Mouse (Mus musculus) forebrain, embryonic 16.5 days (tissue): ENCODE results near the gene Slc29a2. TPM values are rescaled to one million over a fixed set of nuclear protein-coding genes. Genes with fewer than 3 reads are reported as not detected.
"Not testable (repeated sequence)": the region's sequence is repeated elsewhere in the genome, so short reads cannot be mapped to it uniquely, and the experiment has no call there.

Source experiments
- ATAC-seq: fragments of 200-750 bp; cut with Nextera tagmentation; 2 replicates; pipeline ENCODE4 v1.8.0; 2017; ENCODE audit warnings: mild to moderate bottlenecking, moderate library complexity
- H3K27ac ChIP-seq: fragments of 300-500 bp; sonication (generic); 2 replicates; pipeline ENCODE4 v1.5.1; 2014; ENCODE audit warnings: low read length, control low read depth
- H3K27me3 ChIP-seq: fragments of 300-500 bp; sonication (generic); replicated peaks from 2 replicates; pipeline ENCODE4 v1.6.1; 2014; ENCODE audit warnings: low read length; ENCODE audit not compliant: control insufficient read depth, insufficient read depth
- H3K36me3 ChIP-seq: fragments of 300-500 bp; sonication (generic); 2 replicates; pipeline ENCODE4 v1.6.1; 2014; ENCODE audit not compliant: control insufficient read depth, insufficient read depth
- H3K4me1 ChIP-seq: fragments of 300-500 bp; sonication (generic); replicated peaks from 2 replicates; pipeline ENCODE4 v1.6.1; 2014; ENCODE audit warnings: low read length; ENCODE audit not compliant: control insufficient read depth, insufficient read depth
- H3K4me2 ChIP-seq: fragments of 300-500 bp; sonication (generic); 2 replicates; pipeline ENCODE4 v1.6.1; 2014; ENCODE audit warnings: mild to moderate bottlenecking, low read length, control low read depth
- H3K4me3 ChIP-seq: fragments of 300-500 bp; sonication (generic); replicated peaks from 2 replicates; pipeline ENCODE4 v1.5.1; 2014; ENCODE audit warnings: mild to moderate bottlenecking, low read length, control low read depth
- H3K9ac ChIP-seq: fragments of 300-500 bp; sonication (generic); replicated peaks from 2 replicates; pipeline ENCODE4 v1.6.1; 2014; ENCODE audit warnings: low read depth, low read length, control low read depth
- H3K9me3 ChIP-seq: fragments of 300-500 bp; sonication (generic); 2 replicates; pipeline ENCODE4 v1.6.1; 2016; ENCODE audit warnings: low read length; ENCODE audit not compliant: control insufficient read depth
- WGBS: fragments of 180-500 bp; shearing (Covaris S2); extraction: QIAGEN DNeasy Blood & Tissue Kit; methylation state at CpG from one replicate; pipeline ENCODE4 v1.1.7; 2014; 5-methylcytosine and 5-hydroxymethylcytosine counted together
- polyA plus RNA-seq: library from polyadenylated mRNA; unstranded; fragments of >200 nt; fragmentation: Nextera tagmentation; extraction: Ambion mirVana; gene quantifications from 2 replicates; pipeline ENCODE4 v1.2.1, GENCODE M21; 2015

The Slc29a2 gene
- polyA plus RNA-seq, 1 experiment from 2014 or later: 13.4 TPM

DNA sequence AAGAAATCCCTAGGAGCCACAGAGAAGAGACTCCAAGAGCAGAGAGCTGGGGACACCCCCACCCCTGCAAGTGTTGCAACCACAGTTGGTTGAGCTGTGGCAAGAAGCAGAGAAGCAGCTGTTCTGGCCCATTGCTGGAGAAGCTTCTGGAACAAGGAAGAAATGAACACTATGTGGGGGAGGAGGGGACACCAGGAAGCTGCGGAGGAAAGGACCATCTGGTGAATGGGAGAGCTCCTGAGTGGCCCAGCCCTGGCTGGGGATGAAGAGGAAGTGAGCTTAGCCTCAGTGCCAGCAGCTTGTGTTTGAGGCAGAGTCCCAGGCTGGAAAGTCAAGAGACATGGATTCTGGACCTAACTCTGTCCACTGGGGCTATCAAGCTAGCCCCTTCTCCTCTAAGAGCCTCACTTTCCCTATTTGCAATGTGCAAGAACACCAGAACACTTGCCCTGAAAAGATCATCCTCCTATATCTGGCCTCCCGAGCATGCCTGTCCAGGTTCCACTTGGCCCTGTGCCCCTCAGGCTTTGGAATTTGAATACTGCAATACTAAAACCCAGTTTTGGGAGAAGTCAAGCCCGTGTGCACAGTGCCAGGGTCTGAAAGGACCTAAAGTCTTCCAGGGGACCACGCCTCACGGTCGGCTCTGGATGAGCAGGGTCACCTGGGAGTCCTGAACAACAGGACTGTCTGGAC, 24.1 kb upstream of the Slc29a2 start:
- no peak overlapping the region for H3K4me2 ChIP-seq
- no peak for ATAC-seq
- no peak overlapping the region for H3K4me3 ChIP-seq
- H3K9me3 ChIP-seq: no peaks in the 10 kb centered on the region
- H3K27ac ChIP-seq: no peak overlapping the region
- 72% methylated on average over 6 of the region's 6 CpGs for WGBS
- peaks cover 14% of the 10 kb centered on the region for H3K4me1 ChIP-seq
- H3K9ac ChIP-seq: no peak overlapping the region
- H3K27me3 ChIP-seq: no peaks in the 10 kb centered on the region
- H3K36me3 ChIP-seq: no peaks in the 10 kb centered on the region

DNA sequence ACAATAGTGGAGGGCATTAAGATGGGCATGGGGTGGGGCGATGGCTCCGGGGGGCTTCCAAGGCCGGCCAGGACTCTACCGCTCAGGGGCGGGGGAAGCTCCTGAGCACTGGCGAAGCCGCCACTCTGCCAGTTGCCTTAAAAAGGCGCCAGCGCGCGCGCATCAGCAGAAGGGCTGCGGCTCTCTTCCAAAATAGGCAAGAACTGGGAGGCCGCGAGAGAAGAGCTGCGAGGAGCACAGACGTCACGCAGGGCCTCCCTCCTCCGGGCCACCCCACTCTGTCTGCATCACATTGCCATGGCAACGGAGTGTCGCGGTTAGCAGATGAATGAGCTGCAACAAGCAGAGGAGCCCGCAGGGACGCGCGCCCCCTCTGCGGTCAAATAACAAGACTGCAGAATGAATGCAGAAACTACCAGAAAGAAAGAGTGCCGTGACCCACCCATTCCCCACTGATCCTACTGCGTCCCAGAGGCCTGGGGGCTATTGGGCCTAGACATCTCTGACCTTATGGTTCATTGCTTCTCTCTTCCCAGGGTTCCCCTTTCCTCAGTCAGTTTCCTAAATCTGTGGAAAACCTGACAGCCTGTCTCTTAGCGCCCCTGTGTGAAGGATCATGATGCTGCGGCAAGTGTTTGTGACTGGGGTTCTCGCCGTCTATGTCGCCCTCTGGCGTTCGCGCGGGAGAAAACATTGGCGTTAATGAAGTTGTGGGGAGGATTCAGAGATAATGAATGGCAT, 21.8 kb upstream of the Slc29a2 start:
- H3K4me1 ChIP-seq: peaks cover 14% of the 10 kb centered on the region
- H3K27ac ChIP-seq: peak overlapping the region; percentile 92
- H3K9ac ChIP-seq: peak overlapping the region; percentile 57
- peak; percentile 99 for ATAC-seq
- WGBS: under 1% methylated on average over 39 of the region's 39 CpGs
- H3K9me3 ChIP-seq: no peaks in the 10 kb centered on the region
- peak overlapping the region; percentile 69 for H3K4me2 ChIP-seq
- no peaks in the 10 kb centered on the region for H3K36me3 ChIP-seq
- no peaks in the 10 kb centered on the region for H3K27me3 ChIP-seq
- peak overlapping the region; percentile 41 for H3K4me3 ChIP-seq

DNA sequence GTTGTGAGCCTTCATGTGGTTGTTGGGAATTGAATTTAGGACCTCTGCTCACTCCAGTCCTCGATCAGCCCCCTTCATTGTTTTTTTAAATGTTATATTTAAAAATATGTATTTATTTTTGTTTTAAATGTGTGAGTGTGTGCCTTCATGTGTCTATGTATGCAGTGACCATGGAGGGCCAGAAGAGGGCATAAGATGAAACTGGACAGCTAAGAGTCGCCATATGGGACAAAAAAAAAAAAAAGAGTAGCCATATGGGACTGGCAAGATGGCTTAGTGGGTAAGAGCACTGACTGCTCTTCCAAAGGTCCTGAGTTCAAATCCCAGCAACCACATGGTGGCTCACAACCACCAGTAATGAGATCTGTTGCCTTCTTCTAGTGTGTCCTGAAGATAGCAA, 20.0 kb upstream of the Slc29a2 start:
- H3K36me3 ChIP-seq, H3K27me3 ChIP-seq, H3K4me3 ChIP-seq, ATAC-seq, H3K9ac ChIP-seq, H3K9me3 ChIP-seq, H3K4me2 ChIP-seq, H3K27ac ChIP-seq: not testable (repeated sequence)
- peaks cover 14% of the 10 kb centered on the region for H3K4me1 ChIP-seq
- WGBS: 64% methylated on average over 2 of the region's 2 CpGs

DNA sequence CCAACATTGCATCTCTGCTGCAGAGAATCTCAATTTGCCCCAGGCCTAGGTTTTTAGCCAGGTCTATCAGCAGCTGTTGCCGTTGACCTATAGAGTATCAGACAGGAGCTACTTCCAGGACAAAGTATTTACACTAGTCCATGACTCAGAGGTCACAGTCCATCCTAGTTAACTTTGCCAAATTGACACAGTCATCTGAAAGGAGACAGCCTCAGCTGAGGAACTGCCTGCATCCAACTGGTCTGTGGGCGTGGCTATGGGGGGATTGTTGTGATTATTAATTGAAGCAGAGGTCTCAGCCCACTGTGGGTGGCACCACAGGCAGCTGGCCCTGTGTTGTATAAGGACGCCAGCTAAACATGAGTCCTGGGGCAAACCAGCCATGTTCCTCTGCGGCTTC, 18.7 kb upstream of the Slc29a2 start:
- Histone ChIP-seq H3K9me3 (no peaks in the 10 kb centered on the region), H3K36me3 (no peaks in the 10 kb centered on the region), H3K4me3 (no peak overlapping the region), H3K9ac (no peak overlapping the region), H3K27ac (no peak overlapping the region), H3K4me2 (no peak overlapping the region), H3K27me3 (no peaks in the 10 kb centered on the region), H3K4me1 (peaks cover 8% of the 10 kb centered on the region)
- WGBS: 71% methylated on average over 4 of the region's 4 CpGs
- ATAC-seq: no peak

DNA sequence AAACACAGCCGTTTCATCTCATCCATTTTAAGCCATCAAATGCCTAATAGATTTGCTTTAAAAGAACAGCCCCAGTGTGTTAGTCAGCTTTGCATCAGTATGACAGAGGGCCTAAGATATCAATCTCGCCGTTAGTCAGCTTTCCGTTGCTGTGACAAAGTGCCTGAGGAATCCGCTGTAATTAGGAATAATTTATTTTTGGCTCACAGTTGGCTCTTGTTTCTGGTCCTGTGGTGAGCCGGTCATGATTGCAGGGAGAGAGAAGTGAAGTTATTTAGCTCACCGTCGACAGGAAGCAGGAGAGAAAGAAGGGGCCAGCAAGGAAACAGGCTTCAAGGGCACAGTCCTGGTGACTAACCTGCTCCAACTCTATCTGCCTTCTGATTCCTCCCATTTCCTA, 10.5 kb upstream of the Slc29a2 start:
- Histone ChIP-seq H3K9ac (no peak overlapping the region), H3K9me3 (no peaks in the 10 kb centered on the region), H3K36me3 (no peaks in the 10 kb centered on the region), H3K27ac (no peak overlapping the region), H3K27me3 (no peaks in the 10 kb centered on the region), H3K4me2 (no peak overlapping the region), H3K4me1 (peaks cover 5% of the 10 kb centered on the region; the same call in 1 of the 2 replicates), H3K4me3 (no peak overlapping the region)
- ATAC-seq: no peak
- 55% methylated on average over 8 of the region's 8 CpGs for WGBS

DNA sequence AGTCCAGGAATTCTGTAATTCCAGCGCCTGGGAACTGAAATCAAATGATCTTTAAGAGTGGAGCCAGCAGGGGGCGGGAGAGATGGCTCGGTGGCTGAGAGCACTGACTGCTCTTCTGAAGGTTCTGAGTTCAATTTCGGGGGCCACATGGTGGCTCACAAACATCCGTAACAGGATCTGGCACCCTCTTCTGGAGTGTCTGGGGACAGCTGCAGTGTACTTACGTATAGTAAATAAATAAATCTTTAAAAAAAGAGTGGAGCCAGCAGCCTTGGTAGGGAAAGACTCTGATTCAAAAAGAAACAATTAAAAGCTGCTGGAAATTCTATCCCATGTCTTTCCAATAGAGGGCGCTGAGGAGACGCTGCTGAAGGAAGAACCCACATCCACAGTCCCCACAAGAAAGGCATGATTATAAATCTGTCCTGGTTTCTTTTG, 8.7 kb upstream of the Slc29a2 start:
- Histone ChIP-seq H3K4me3 (no peak overlapping the region), H3K9ac (no peak overlapping the region), H3K4me1 (peaks cover 5% of the 10 kb centered on the region; the same call in 1 of the 2 replicates), H3K27me3 (no peaks in the 10 kb centered on the region), H3K9me3 (no peaks in the 10 kb centered on the region), H3K27ac (no peak overlapping the region), H3K4me2 (no peak overlapping the region), H3K36me3 (no peaks in the 10 kb centered on the region)
- no peak for ATAC-seq
- 10% methylated on average over 8 of the region's 8 CpGs for WGBS

DNA sequence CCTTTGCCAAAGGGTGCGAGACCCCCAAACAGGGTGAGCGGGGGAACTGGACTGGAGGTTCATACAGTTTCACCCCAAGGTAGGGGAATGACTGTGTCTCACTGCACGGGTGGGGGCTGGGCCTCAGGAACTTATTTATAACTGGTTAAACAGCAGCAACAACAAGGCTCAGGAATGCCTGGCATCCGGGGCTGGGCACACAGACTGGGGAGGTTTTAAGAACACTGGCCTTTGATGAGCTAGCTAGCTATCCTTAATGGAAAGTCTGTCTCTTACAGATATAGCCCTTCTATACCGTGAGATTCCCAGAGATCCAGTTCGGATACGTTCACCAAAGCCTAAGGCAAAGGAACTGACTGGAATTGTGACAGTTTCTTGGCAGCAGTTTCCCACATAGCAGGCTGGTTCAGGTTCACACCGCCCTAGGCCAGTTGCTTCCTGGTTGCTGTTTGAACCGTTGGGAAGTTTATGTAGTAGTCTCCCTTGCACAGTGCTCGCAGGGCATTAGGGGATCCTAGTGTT, 7.4 kb upstream of the Slc29a2 start:
- H3K9me3 ChIP-seq: no peaks in the 10 kb centered on the region
- H3K27me3 ChIP-seq: no peaks in the 10 kb centered on the region
- H3K27ac ChIP-seq: no peak overlapping the region
- H3K4me3 ChIP-seq: no peak overlapping the region
- no peaks in the 10 kb centered on the region for H3K36me3 ChIP-seq
- no peak overlapping the region for H3K9ac ChIP-seq
- WGBS: 31% methylated on average over 10 of the region's 10 CpGs
- 0 out of 2 replicates have a peak, but pooled peaks have one; percentile 38 for ATAC-seq
- H3K4me2 ChIP-seq: no peak overlapping the region
- peaks cover 5% of the 10 kb centered on the region; the same call in 1 of the 2 replicates for H3K4me1 ChIP-seq

DNA sequence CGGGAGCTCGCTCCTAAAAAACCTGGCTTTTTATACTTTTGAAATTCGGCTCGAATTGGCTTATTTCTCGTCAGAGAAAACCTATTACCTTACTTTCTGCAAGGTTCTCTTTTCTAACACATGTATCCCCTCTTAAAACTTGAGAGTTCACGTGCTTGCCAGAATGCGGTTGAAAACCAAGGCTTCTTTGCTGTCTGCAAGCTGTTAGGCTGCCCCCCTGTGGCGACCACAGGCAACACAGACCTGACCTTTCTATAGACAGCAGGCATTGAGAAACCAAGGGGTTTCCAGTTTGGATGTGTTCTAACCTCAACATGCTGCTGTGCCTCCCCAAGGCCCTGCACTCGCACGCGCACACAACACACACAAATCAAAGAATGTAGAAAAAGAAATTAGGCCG, 6.9 kb upstream of the Slc29a2 start:
- no peak for ATAC-seq
- H3K36me3 ChIP-seq: no peaks in the 10 kb centered on the region
- no peak overlapping the region for H3K27ac ChIP-seq
- H3K4me1 ChIP-seq: peaks cover 5% of the 10 kb centered on the region; the same call in 1 of the 2 replicates
- H3K27me3 ChIP-seq: no peaks in the 10 kb centered on the region
- H3K9me3 ChIP-seq: no peaks in the 10 kb centered on the region
- no peak overlapping the region for H3K4me2 ChIP-seq
- 24% methylated on average over 12 of the region's 12 CpGs for WGBS
- no peak overlapping the region for H3K4me3 ChIP-seq
- no peak overlapping the region for H3K9ac ChIP-seq

DNA sequence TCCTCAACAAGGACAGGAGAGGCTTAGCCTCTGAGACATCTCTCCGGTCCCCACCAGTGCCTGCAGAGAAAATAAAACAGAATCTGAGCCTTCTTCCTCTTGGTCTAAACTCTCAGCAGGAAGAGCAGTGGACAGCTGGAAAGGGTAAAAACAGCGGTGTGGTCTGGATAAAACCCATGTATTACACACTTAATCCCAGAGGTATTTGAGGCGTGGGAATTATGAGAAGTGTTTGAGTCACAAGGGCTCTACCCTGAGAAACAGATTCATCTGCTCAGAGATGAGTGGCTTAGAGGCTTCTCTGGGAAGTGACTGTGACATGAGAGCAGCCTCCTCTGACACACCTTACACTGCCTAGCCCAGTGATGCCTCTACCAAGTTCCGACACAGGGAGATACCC, 6.0 kb upstream of the Slc29a2 start:
- 96% methylated on average over 4 of the region's 4 CpGs for WGBS
- H3K4me1 ChIP-seq: peaks cover 5% of the 10 kb centered on the region; the same call in 1 of the 2 replicates
- no peak overlapping the region for H3K27ac ChIP-seq

More for the DNA sequence above, 6.0 kb upstream of the Slc29a2 start:
- ATAC-seq: no peak
- H3K9me3 ChIP-seq: no peaks in the 10 kb centered on the region
- H3K27me3 ChIP-seq: no peaks in the 10 kb centered on the region
- H3K9ac ChIP-seq: no peak overlapping the region
- H3K4me2 ChIP-seq: no peak overlapping the region
- H3K4me3 ChIP-seq: no peak overlapping the region
- H3K36me3 ChIP-seq: no peaks in the 10 kb centered on the region
